Mouse (Mus musculus): Measurements from ENCODE around the gene Zbtb16.

Zbtb16 gene

DNA sequence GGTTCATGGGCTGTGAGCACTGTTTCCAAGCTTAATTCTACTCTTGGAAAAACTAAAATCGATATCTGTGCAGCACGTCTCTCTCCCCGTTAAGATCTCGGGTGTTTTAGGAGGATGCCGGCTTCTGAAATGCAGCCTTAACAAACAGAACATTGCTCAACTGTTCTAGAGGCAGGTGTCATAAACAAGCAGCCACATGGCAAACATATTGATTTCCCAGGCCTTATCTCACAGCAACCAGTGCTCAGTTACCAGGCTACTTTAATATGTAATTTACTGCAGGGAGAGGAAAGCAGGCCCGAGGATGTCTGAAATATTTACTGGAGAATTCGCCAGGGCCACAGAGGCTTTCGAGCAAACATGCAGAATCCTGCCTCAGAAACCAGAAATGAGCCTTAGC is 35.4 kb downstream of the Zbtb16 start:
- DNase-seq = no peak

DNA sequence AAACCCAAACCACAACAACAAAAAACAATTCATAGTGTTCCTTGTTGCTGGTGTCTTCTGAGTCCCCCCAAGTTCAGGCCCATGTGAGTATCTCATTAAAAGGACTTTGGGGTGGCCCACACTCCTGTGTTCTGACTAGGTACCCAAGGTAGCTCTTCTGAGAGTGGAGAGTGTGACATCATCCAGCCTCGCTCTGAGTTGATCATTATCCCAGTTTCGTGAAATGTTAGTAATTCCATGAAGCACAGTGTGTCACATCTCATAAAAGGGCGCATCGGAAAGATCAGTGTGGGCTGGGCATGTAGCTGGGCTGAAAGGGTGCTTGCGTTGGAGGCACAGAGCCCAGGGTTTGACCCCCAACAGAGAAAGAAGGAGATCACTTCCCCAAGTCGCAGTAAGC is 38.0 kb downstream of the Zbtb16 start:
- DNase-seq = no peak

DNA sequence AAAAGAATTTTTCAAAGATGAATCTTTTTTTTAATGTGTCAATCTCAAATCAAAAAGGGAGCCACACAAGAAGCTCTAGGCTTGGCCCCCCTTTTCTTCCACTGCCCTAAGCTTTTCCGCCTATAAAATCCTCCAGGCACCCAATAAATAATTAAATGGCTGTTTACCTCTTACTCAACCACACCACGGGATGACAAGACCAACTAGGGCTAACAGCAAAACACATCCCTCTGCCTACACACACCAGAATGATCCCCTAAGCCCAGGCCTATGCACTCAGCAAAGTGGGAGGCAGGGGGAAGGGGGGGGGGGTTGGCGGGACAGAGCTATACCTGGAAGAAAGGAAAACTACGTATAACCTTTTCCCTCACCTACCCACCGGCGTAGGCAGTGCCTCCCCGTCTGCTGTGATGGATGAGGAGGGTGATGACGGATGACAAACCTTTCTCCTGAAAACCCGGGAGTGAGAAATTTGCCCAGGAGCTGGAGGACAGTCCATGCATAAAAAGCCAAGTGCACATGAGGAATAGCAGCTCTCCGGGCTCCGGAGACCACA is 39.7 kb downstream of the Zbtb16 start:
- DNase-seq = no peak

DNA sequence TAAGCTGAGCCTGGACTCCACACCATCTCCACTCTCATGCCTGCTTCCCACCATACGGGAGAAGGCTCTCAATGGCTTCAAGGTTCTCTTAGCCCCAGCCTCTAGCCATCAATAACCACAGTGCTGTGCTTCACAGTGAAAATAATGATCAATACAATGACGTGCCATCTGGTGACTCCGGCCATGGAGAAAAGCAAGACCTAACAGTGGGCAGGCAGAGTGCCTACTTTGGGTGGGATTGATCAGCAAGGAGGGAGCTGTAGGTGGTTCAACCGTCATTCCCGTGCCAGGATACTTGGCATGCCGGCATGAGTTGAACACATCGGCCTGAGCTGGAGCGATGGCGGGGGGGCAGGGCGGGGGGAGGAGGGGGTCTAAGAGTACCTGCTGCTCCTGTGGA is 40.3 kb downstream of the Zbtb16 start:
- DNase-seq = no peak

DNA sequence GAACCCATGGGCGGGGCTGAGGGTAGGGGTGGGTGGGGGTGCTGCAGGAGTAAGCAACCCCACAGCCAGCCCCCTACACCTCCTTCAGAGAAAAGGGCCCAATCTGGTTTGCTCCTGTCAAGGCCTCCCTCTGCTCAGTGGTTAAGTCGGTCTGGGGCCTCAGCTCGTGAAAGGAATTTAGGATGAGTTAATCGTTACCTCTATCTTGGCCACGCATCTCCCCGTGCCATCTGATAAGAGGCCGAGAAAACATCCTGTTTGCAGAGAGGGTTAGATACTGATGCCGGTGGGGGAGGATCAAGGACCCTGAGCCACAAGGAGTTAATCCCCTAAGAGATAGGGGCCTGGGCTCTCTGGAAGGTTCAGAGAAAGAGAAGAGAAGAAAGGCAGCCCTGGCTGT is 40.9 kb downstream of the Zbtb16 start:
- DNase-seq = no peak

DNA sequence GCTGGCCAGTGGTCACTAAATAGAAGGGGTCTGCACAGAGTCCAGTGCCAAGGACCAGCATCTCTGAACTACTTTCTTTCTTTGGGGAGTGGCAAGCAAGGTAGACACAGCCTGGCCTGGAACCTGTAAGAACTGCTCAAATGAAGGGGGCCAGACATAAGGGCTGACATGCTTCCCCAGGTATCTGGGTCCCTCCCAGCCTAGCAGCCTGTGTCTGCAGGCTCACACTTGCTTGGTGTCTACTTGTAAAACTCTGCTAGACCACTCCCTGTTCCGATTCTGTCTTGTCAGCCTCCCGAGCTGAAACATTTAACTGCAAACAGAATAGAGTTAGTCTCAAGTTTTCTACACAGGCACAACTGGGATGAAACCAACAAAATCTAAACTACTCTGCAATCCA is 41.6 kb downstream of the Zbtb16 start:
- DNase-seq = no peak

GRCm38 (mm10) chr9:48793638-48794188 is 42.3 kb downstream of the Zbtb16 start:
- no peak for DNase-seq

GRCm38 (mm10) chr9:48790575-48790974 is 45.4 kb downstream of the Zbtb16 start:
- DNase-seq = no peak

- no peak for DNase-seq
Measured at GRCm38 (mm10) chr9:48787906-48788410, 48.1 kb downstream of the Zbtb16 start.

- peak; percentile 21 for DNase-seq
Measured at GRCm38 (mm10) chr9:48787321-48787720, 48.7 kb downstream of the Zbtb16 start.

GRCm38 (mm10) chr9:48786814-48787213 is 49.2 kb downstream of the Zbtb16 start:
- peak; percentile 62 for DNase-seq

DNA sequence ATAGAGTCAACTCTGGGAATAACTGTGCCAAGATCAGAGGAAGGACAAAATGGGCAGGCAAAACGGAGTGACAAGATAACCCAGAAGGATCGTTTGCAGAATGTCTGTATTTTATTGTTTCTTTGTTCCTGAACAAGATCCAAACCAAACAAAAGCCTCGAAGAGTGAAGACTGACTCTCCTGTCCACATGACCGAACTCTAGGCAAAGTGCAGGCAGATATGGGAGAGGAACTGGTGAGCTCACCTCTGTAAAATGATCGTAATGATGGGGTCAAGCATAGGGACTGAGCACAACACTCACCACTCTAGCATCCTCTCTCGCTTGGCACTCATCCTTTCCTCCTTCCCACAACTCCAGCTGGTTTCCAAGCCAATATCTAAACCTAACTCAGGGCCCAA is 51.1 kb downstream of the Zbtb16 start:
- no peak for DNase-seq

GRCm38 (mm10) chr9:48783292-48783691 is 52.7 kb downstream of the Zbtb16 start:
- DNase-seq = peak; percentile 25

DNA sequence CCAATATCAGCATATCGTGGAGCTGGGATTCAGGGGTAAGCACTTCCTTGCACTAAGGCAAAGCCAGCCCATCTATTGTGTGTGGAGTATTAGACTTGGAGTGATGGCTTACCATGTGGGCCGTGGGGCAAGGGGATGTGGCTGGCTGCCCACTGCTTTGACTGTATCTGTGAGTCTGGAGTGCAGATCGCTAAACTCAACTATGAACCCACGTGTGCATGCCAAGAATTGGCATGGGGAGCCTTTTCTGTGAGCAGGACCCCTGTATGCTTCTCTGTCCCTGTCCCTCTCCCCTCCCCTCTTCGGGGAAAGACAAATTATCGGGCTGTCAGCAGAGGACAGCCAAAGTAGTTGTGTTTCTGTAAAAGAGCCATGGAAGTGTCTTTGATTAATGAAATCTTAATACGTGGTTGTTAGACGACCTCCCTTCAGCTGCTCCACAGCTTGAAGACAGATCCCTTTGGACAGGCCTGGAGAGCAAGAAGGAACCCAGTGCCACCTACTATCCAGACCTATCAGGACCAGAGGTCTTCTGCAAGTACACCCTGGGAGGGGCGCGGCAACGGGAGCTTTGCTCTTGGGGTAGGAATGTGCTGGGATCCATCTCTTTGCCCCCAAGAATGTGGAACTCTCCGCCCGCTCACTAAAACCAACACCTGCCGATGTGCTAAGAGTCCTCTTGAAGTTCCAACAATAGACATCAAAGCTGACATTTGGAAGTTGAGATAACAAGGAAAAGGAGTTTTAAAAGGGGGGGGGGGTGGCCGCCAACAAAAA is 53.5 kb downstream of the Zbtb16 start:
- DNase-seq = no peak

DNA sequence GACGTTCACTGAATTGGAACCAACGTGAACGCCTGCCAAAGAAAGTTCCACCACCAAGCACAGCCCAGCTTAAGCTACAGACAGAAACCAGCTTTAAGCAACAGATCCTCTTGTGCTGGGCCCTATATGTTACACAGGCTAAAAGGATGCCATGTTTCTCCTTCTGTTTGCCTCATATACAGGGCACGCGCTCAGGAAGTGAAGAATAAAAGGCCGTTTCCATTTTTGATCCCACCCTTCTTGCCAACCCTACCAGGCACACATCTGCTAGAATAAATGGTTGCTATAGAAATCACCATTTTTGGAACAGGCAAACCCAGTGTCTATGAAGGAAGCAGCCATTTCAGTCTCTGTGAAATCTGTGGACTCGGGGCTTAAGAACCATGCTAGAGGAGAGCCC is 59.8 kb downstream of the Zbtb16 start:
- DNase-seq = no peak

DNA sequence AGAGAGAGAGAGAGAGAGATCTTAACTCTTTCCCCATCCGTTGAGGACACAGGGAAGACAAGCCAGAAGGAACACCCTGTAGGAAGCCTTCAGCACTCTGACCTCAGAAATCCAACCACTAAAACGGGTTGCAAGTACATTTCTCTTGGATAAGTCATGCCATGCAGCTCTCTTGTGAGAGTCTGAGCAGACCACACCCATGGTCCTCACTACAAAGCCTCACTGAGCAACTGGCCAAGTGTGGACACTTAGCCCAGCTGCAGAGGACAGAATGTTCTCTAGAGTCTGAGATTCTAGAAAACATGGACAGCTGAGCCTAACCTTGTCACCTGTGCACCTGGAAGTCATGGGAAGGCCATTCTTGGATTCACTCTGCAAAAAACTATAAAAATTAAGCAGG is 60.5 kb downstream of the Zbtb16 start:
- DNase-seq = no peak

GRCm38 (mm10) chr9:48773710-48774109 is 62.3 kb downstream of the Zbtb16 start:
- DNase-seq = no peak

DNA sequence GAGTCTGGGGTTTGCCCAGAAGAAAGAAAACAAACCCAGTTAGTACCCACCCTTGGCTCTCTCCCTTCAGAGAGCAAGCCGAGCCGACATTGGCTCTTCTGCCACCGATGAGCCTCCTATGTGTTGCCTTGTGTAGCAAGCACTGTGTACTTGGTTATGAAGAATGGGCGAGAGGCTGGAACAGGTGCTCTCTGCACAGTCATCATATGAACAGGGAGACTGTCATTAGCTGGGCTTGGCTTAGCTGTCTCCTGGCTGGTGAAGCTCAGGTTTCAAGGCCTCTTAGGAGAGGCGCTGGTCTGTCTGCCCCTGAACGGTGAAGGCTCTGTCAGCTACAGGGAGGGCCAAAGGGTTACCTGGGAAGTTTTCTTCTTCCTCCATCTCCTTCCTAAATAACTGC is 62.9 kb downstream of the Zbtb16 start:
- DNase-seq = no peak

DNA sequence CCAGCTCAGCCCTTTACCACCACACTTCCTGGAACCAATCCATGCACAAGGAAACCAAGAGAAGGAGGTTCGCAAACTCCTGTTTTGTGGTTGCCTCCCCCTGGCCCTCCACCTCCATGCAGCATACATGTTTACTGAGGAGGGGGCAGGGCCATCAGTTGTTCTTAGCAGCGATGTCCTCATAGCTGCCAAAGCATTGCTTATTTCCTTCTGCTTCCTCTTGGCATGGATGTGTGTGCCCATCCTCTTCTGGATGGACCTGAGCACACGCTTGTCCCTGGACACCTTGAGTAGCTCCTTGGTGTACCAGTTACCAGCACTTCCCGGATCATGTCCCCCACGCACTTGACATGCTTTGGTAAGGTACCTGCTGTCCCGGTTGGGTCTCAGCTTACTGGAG is 64.5 kb downstream of the Zbtb16 start:
- DNase-seq = no peak

GRCm38 (mm10) chr9:48768965-48769364 is 67.1 kb downstream of the Zbtb16 start:
- no peak for DNase-seq

GRCm38 (mm10) chr9:48767666-48768432 is 68.2 kb downstream of the Zbtb16 start:
- no peak for DNase-seq

- no peak for DNase-seq
Measured at GRCm38 (mm10) chr9:48765927-48766326, 70.1 kb downstream of the Zbtb16 start.

GRCm38 (mm10) chr9:48764311-48764710 is 71.7 kb downstream of the Zbtb16 start:
- DNase-seq = no peak
